ENCODE assay signal across 18 mouse cellular contexts in the genomic region with DNA sequence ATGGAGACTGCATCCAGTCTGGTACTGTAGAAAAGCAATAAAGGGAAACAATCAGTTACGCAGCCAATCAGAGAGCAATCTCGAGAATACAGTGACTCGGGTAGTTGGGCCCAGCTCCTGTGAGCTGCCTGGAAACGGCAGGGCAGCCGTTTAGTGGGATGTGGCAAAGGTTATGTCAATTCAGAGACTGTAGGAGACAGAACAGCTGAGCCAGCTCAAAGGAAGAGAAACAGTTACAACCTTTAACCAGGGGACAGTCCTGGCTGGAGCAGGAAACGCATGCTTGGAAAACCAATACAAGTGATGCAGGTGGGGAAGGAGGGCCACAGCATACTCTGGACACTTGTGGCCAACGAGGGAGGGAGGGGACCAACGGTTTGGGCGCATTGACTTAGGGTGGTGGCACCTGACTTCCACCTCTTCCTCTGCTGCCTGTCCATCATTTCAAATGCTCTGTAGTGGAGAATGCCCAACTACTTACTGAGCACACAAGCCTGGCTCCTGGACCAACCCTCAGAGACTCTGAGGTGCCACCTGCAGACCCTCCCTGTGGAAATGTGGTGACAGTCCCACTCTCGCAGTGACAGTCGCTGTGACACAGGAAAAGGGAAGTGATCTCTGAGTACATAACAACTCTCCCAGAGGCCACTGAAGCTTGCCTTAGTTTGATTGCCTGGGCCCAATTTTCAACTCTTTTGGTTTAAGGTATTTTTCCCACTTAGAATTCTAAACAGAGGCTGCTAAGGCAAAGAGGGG.
A peak's percentile ranks its signal among the peaks of the same experiment; 100 is the strongest.
DNase-seq lines count a peak whose midpoint lies in the region; ATAC-seq and TF ChIP-seq lines count a peak whose summit lies in the region.
"Had no signal": no experiment of that assay in that cellular context is flagged by ENCODE, and none has a peak within 500 bp of the region (broad histone marks: within the 10 kb centered on the region; RNA-seq: fewer than 3 reads in every experiment).

No protein-coding gene starts in this region.

- 38% methylated on average over 11 of the region's 11 CpGs for WGBS in kidney, embryonic 14.5 days
- WGBS in stomach, embryonic 14.5 days, result 46% methylated on average over 11 of the region's 11 CpGs
- WGBS in stomach, postnatal 0 days, result 48% methylated on average over 11 of the region's 11 CpGs
- 42% methylated on average over 11 of the region's 11 CpGs for WGBS in liver, embryonic 16.5 days (ENCODE audit: insufficient replicate concordance)

- H3K36me3 ChIP-seq in kidney, embryonic 14.5 days (ENCODE audit: control insufficient read depth, insufficient read depth, low read length), result no peaks in the 10 kb centered on the region
- no peaks in the 10 kb centered on the region for H3K36me3 ChIP-seq in stomach, embryonic 14.5 days (ENCODE audit: control insufficient read depth, insufficient read depth, low read length)
- H3K36me3 ChIP-seq in stomach, postnatal 0 days (ENCODE audit: control insufficient read depth, insufficient read depth, low read length), result no peaks in the 10 kb centered on the region
- H3K36me3 ChIP-seq in liver, embryonic 16.5 days (ENCODE audit: control insufficient read depth, insufficient read depth), result no peaks in the 10 kb centered on the region
- H3K36me3 ChIP-seq: hindbrain, embryonic 15.5 days had no signal

- no peak overlapping the region for H3K27ac ChIP-seq in kidney, embryonic 14.5 days (ENCODE audit: low read depth, low read length)
- no peak overlapping the region for H3K27ac ChIP-seq in stomach, embryonic 14.5 days (ENCODE audit: low read length)
- no peak overlapping the region for H3K27ac ChIP-seq in stomach, postnatal 0 days (replicated peaks)
- no peak overlapping the region for H3K27ac ChIP-seq in liver, embryonic 16.5 days (ENCODE audit: low read length)
- H3K27ac ChIP-seq: hindbrain, embryonic 15.5 days; liver, embryonic 14.5 days had no signal

- H3K27me3 ChIP-seq in kidney, embryonic 14.5 days (ENCODE audit: control insufficient read depth, insufficient read depth, low read length), result no peaks in the 10 kb centered on the region
- no peaks in the 10 kb centered on the region for H3K27me3 ChIP-seq in stomach, embryonic 14.5 days (ENCODE audit: control insufficient read depth, insufficient read depth, low read length)
- H3K27me3 ChIP-seq in stomach, postnatal 0 days (ENCODE audit: control insufficient read depth, insufficient read depth, low read length), result no peaks in the 10 kb centered on the region
- no peaks in the 10 kb centered on the region for H3K27me3 ChIP-seq in liver, embryonic 16.5 days (ENCODE audit: control insufficient read depth, insufficient read depth, low read depth, low read length)
- H3K27me3 ChIP-seq: hindbrain, embryonic 15.5 days had no signal

- peak; percentile 76 for ATAC-seq in kidney, embryonic 14.5 days (ENCODE audit: low FRiP score, low TSS enrichment)
- 0 out of 2 replicates have a peak, but pooled peaks have one; percentile 18 for ATAC-seq in stomach, embryonic 14.5 days (ENCODE audit: insufficient number of reproducible peaks, insufficient read depth, low FRiP score, low read depth)
- no peak for ATAC-seq in stomach, postnatal 0 days (ENCODE audit: low FRiP score, low TSS enrichment)
- ATAC-seq in liver, embryonic 16.5 days (ENCODE audit: low read depth), result peak; percentile 41; the same call in 1 of the 2 replicates
- ATAC-seq: forebrain, embryonic 16.5 days had no signal

- DNase-seq in kidney, adult 18-20 months, result no peak
- DNase-seq in stomach, postnatal 0 days (ENCODE audit: low spot score), result no peak
- no peak for DNase-seq in thymus, postnatal 10 days (ENCODE audit: low spot score in 2 of 2)
- DNase-seq in gastrocnemius, postnatal 25 days, result no peak
- DNase-seq: adrenal gland, postnatal 14 days; cerebellum, adult 9-11 months; gastrocnemius, postnatal 10 days; heart, postnatal 14 days; layer of hippocampus, postnatal 36 days; right cerebral cortex, postnatal 14 days; thymus, postnatal 36 days had no signal

- H3K9me3 ChIP-seq in kidney, embryonic 14.5 days (ENCODE audit: control insufficient read depth, low read length), result no peaks in the 10 kb centered on the region
- no peaks in the 10 kb centered on the region for H3K9me3 ChIP-seq in stomach, embryonic 14.5 days (ENCODE audit: control insufficient read depth, low read depth, low read length)
- H3K9me3 ChIP-seq in stomach, postnatal 0 days (ENCODE audit: control insufficient read depth, low read length), result no peaks in the 10 kb centered on the region
- H3K9me3 ChIP-seq in liver, embryonic 16.5 days (replicated peaks; ENCODE audit: control insufficient read depth, low read length), result no peaks in the 10 kb centered on the region
- H3K9me3 ChIP-seq: hindbrain, embryonic 15.5 days had no signal

- no peak for TF ChIP-seq CTCF in stomach, postnatal 0 days (IDR thresholded peaks at IDR 0.05; ENCODE audit: low read depth)

- no peaks in the 10 kb centered on the region for H3K4me1 ChIP-seq in kidney, embryonic 14.5 days (ENCODE audit: control insufficient read depth, insufficient read depth, low read length)
- H3K4me1 ChIP-seq in stomach, embryonic 14.5 days (ENCODE audit: control insufficient read depth, insufficient read depth, low read length), result no peaks in the 10 kb centered on the region
- H3K4me1 ChIP-seq in stomach, postnatal 0 days (replicated peaks; ENCODE audit: control insufficient read depth, insufficient read depth), result no peaks in the 10 kb centered on the region
- no peaks in the 10 kb centered on the region for H3K4me1 ChIP-seq in liver, embryonic 16.5 days (ENCODE audit: control insufficient read depth, low read depth, low read length)
- H3K4me1 ChIP-seq: hindbrain, embryonic 15.5 days had no signal

- H3K4me2 ChIP-seq in kidney, embryonic 14.5 days (replicated peaks; ENCODE audit: low read depth, low read length), result no peak overlapping the region
- no peak overlapping the region for H3K4me2 ChIP-seq in stomach, embryonic 14.5 days (replicated peaks; ENCODE audit: low read depth, low read length)
- H3K4me2 ChIP-seq in stomach, postnatal 0 days (replicated peaks; ENCODE audit: low read depth), result no peak overlapping the region
- H3K4me2 ChIP-seq in liver, embryonic 16.5 days (ENCODE audit: low read depth, low read length), result no peak overlapping the region
- H3K4me2 ChIP-seq: hindbrain, embryonic 15.5 days had no signal

- H3K4me3 ChIP-seq in kidney, embryonic 14.5 days (ENCODE audit: low read length), result no peak overlapping the region
- H3K4me3 ChIP-seq in stomach, embryonic 14.5 days (ENCODE audit: low read depth, low read length), result no peak overlapping the region
- no peak overlapping the region for H3K4me3 ChIP-seq in stomach, postnatal 0 days (ENCODE audit: low read depth, low read length)
- H3K4me3 ChIP-seq in liver, embryonic 16.5 days (ENCODE audit: low read depth, low read length), result no peak overlapping the region
- H3K4me3 ChIP-seq: hindbrain, embryonic 15.5 days; myocyte had no signal

- H3K9ac ChIP-seq in kidney, embryonic 14.5 days (ENCODE audit: low read depth, low read length), result no peak overlapping the region
- no peak overlapping the region for H3K9ac ChIP-seq in stomach, embryonic 14.5 days (replicated peaks; ENCODE audit: low read depth, low read length)
- no peak overlapping the region for H3K9ac ChIP-seq in stomach, postnatal 0 days (ENCODE audit: low read length)
- H3K9ac ChIP-seq in liver, embryonic 16.5 days (ENCODE audit: low read depth, low read length), result no peak overlapping the region
- H3K9ac ChIP-seq: hindbrain, embryonic 15.5 days; liver, embryonic 14.5 days had no signal

- no peak for TF ChIP-seq EP300 in stomach, postnatal 0 days (optimal IDR thresholded peaks at IDR 0.05)
